Mouse (Mus musculus) heart, adult 2 months (tissue): Measurements from ENCODE around the gene Tnfrsf22.

ENCODE experiments used
- CTCF ChIP-seq: fragments of 200-600 bp; IDR thresholded peaks from 2 replicates; pipeline ENCODE4 v1.8.1; 2022; ENCODE audit warnings: antibody characterized with exemption, mild to moderate bottlenecking, moderate library complexity
- POLR2A ChIP-seq: fragments of 200-500 bp; IDR thresholded peaks from 2 replicates; pipeline ENCODE4 v1.6.1; 2011; ENCODE audit warnings: mild to moderate bottlenecking, low read depth, low read length, control low read depth; ENCODE audit not compliant: insufficient read depth

DNA sequence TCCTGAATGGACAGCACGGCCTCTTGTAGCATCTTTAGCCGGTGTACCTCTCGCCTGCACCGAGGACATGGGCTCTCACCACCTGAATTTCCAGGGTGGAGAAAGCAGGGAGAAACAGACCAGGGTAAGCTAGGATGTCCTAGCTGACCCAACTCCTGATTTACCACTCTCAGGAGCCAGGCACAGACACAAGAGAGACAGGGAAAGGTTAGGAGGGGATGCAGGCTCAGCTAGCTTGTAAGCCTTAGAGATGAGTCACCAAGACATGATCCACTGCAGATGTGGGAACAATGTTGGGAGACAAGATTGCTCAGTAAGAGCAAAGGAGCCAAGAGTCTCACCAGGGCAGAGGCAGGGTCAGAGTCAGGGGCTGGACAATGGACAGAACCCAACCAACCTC is 42.4 kb upstream of the Tnfrsf22 start:
- no peak for TF ChIP-seq POLR2A
- TF ChIP-seq CTCF = no peak
